Mouse (Mus musculus): ENCODE measurements around the gene Mettl15. TPM values are rescaled to one million over a fixed set of nuclear protein-coding genes. Genes with fewer than 3 reads are reported as not detected.

The Mettl15 gene
- total and polyA plus RNA-seq, 3 experiments = 5.1 to 11.5 (median 5.6) TPM

Other genes starting within 250 kb of the Mettl15 start
- gene Kif18a, start within 50 bp of the Mettl15 start, total RNA-seq (2012; rRNA removed) = 18.9 and 20.4 TPM in 2 replicates
- gene Kif18a, start within 50 bp of the Mettl15 start, total RNA-seq (2014; rRNA removed) = 48.4 and 59.3 TPM in 2 replicates
- gene Kif18a, start within 50 bp of the Mettl15 start, polyA plus RNA-seq (2012; ENCODE audit: insufficient read length, low read depth) = 18.2 and 23.4 TPM in 2 replicates

All from CH12.LX (cell line).